Mouse (Mus musculus) liver, embryonic 14.5 days (tissue): ENCODE measurements at regions not wholly inside any gene's neighbourhood (a gene's known extent, or its start where the extent isn't known, plus 50 kb on each side); places are given as distances from the start of the nearest gene placed in this dataset.

Source experiments
- ATAC-seq: fragments of 200-750 bp; cut with Nextera tagmentation; 2 replicates; pipeline ENCODE4 v1.8.0; 2017; ENCODE audit warnings: moderate number of reproducible peaks, mild to moderate bottlenecking, moderate library complexity; ENCODE audit not compliant: insufficient read depth
- DNase-seq, 3 experiments: peaks; one replicate each; pipeline ENCODE4 v3.0.0-alpha.2; 2012 to 2013; ENCODE audit warnings: low read depth in 3 of 3, low spot score in 3 of 3
- H3K27ac ChIP-seq: fragments of 300-500 bp; sonication (generic); 2 replicates; pipeline ENCODE4 v1.5.1; 2014; ENCODE audit warnings: moderate library complexity, mild to moderate bottlenecking, control low read depth, inconsistent platforms
- H3K27me3 ChIP-seq: fragments of 300-500 bp; sonication (generic); 2 replicates; pipeline ENCODE4 v1.6.1; 2014; ENCODE audit warnings: mild to moderate bottlenecking, low read length, moderate library complexity; ENCODE audit not compliant: control insufficient read depth, insufficient read depth
- H3K36me3 ChIP-seq: fragments of 300-500 bp; sonication (generic); replicated peaks from 2 replicates; pipeline ENCODE4 v1.6.1; 2014; ENCODE audit warnings: low read depth; ENCODE audit not compliant: control insufficient read depth, insufficient read depth
- H3K4me1 ChIP-seq, 2 experiments: fragments of 200-500 bp in 1 of 2; fragments of 300-500 bp in 1 of 2; sonication (generic) in 1 of 2; replicated peaks; 2 replicates each; pipeline ENCODE4 v1.6.1; 2012 to 2014; ENCODE audit warnings: antibody characterized with exemption in 1 of 2, inconsistent platforms in 1 of 2, low read length in 1 of 2; ENCODE audit not compliant: control insufficient read depth in 2 of 2, insufficient read depth in 2 of 2
- H3K4me2 ChIP-seq: fragments of 300-500 bp; sonication (generic); 2 replicates; pipeline ENCODE4 v1.6.1; 2014; ENCODE audit warnings: low read depth, mild to moderate bottlenecking, control low read depth, moderate library complexity
- H3K4me3 ChIP-seq, 2 experiments: fragments of 200-500 bp in 1 of 2; fragments of 300-500 bp in 1 of 2; sonication (generic) in 1 of 2; 2 replicates each; pipeline ENCODE4 v1.5.1; 2012 to 2014; ENCODE audit warnings: low read depth in 2 of 2, low read length in 2 of 2, mild to moderate bottlenecking in 2 of 2, control low read depth in 1 of 2, inconsistent platforms in 1 of 2, moderate library complexity in 1 of 2; ENCODE audit not compliant: insufficient read depth in 1 of 2
- H3K9ac ChIP-seq: fragments of 300-500 bp; sonication (generic); replicated peaks from 2 replicates; pipeline ENCODE4 v1.6.1; 2014; ENCODE audit warnings: mild to moderate bottlenecking, control low read depth, moderate library complexity
- H3K9me3 ChIP-seq: fragments of 300-500 bp; sonication (generic); 2 replicates; pipeline ENCODE4 v1.6.1; 2016; ENCODE audit warnings: low read length, mixed read lengths; ENCODE audit not compliant: control insufficient read depth
- CTCF ChIP-seq: IDR thresholded peaks from 2 replicates; pipeline ENCODE4 v1.5.1; 2016; ENCODE audit warnings: antibody characterized with exemption, low read depth, control low read depth
- EP300 ChIP-seq: IDR thresholded peaks from 2 replicates; pipeline ENCODE4 v1.6.1; 2016; ENCODE audit warnings: antibody characterized with exemption, low read depth
- WGBS: fragments of 180-500 bp; shearing (Covaris S2); extraction: QIAGEN DNeasy Blood & Tissue Kit; methylation state at CpG from one replicate; pipeline ENCODE4 v1.1.7; 2014; ENCODE audit not compliant: insufficient replicate concordance; 5-methylcytosine and 5-hydroxymethylcytosine counted together

- DNase-seq (no peak), ATAC-seq (no peak)
- Histone ChIP-seq H3K27ac (no peak overlapping the region), H3K27me3 (no peaks in the 10 kb centered on the region), H3K9me3 (no peaks in the 10 kb centered on the region), H3K36me3 (no peaks in the 10 kb centered on the region), H3K4me3 (no peak overlapping the region), H3K9ac (no peak overlapping the region), H3K4me1 (no peaks in the 10 kb centered on the region), H3K4me2 (no peak overlapping the region)
- WGBS: 56% methylated on average over 6 of the region's 6 CpGs
- TF ChIP-seq CTCF (no peak), EP300 (no peak)
Measured at GRCm38 (mm10) chr8:109410531-109410930, 83.3 kb upstream of the Pmfbp1 start.

GRCm38 (mm10) chr8:109413386-109413785, 80.4 kb upstream of the Pmfbp1 start:
- Histone ChIP-seq H3K9ac (no peak overlapping the region), H3K4me1 (no peaks in the 10 kb centered on the region), H3K4me2 (no peak overlapping the region), H3K4me3 (no peak overlapping the region), H3K9me3 (no peaks in the 10 kb centered on the region), H3K27me3 (no peaks in the 10 kb centered on the region), H3K36me3 (no peaks in the 10 kb centered on the region), H3K27ac (no peak overlapping the region)
- DNase-seq (no peak), ATAC-seq (no peak)
- TF ChIP-seq CTCF (no peak), EP300 (no peak)
- 50% methylated on average over 5 of the region's 5 CpGs for WGBS

- 58% methylated on average over 4 of the region's 4 CpGs for WGBS
- Histone ChIP-seq H3K27ac (no peak overlapping the region), H3K27me3 (no peaks in the 10 kb centered on the region), H3K36me3 (no peaks in the 10 kb centered on the region), H3K4me3 (no peak overlapping the region), H3K9ac (no peak overlapping the region), H3K4me1 (no peaks in the 10 kb centered on the region), H3K9me3 (no peaks in the 10 kb centered on the region), H3K4me2 (no peak overlapping the region)
- ATAC-seq (no peak), DNase-seq (no peak)
- TF ChIP-seq CTCF: no peak
- no peak for TF ChIP-seq EP300
Measured at GRCm38 (mm10) chr8:109415315-109415714, 78.5 kb upstream of the Pmfbp1 start.

- no peak overlapping the region for H3K9ac ChIP-seq
Measured at GRCm38 (mm10) chr8:109415906-109416305, 77.9 kb upstream of the Pmfbp1 start.

GRCm38 (mm10) chr8:109416327-109417100, 77.3 kb upstream of the Pmfbp1 start:
- TF ChIP-seq EP300 (no peak), CTCF (no peak)
- Histone ChIP-seq H3K4me3 (no peak overlapping the region), H3K27ac (no peak overlapping the region), H3K27me3 (no peaks in the 10 kb centered on the region), H3K9me3 (no peaks in the 10 kb centered on the region), H3K36me3 (no peaks in the 10 kb centered on the region), H3K4me1 (no peaks in the 10 kb centered on the region), H3K4me2 (no peak overlapping the region), H3K9ac (no peak overlapping the region)
- DNase-seq (no peak), ATAC-seq (no peak)
- 71% methylated on average over 17 of the region's 17 CpGs for WGBS

More at GRCm38 (mm10) chr8:109415906-109416305, 77.9 kb upstream of the Pmfbp1 start:
- Histone ChIP-seq H3K9me3 (no peaks in the 10 kb centered on the region), H3K4me1 (no peaks in the 10 kb centered on the region), H3K27ac (no peak overlapping the region), H3K36me3 (no peaks in the 10 kb centered on the region), H3K4me2 (no peak overlapping the region), H3K27me3 (no peaks in the 10 kb centered on the region), H3K4me3 (no peak overlapping the region)
- no peak for ATAC-seq
- WGBS: 34% methylated on average over 11 of the region's 11 CpGs
- no peak for DNase-seq
- no peak for TF ChIP-seq CTCF
- no peak for TF ChIP-seq EP300
